Mouse (Mus musculus) lung, adult 2 months (tissue): ENCODE measurements around the gene Meis2.

Source experiments
- CTCF ChIP-seq: fragments of 200-500 bp; IDR thresholded peaks from 2 replicates; pipeline ENCODE4 v1.5.1; 2011; ENCODE audit warnings: mild to moderate bottlenecking, low read length, control low read depth; ENCODE audit not compliant: insufficient read depth
- POLR2A ChIP-seq: fragments of 200-500 bp; IDR thresholded peaks from 2 replicates; pipeline ENCODE4 v1.6.1; 2011; ENCODE audit warnings: low read depth, mild to moderate bottlenecking, control low read depth, low read length, borderline replicate concordance; ENCODE audit errors: extremely low read depth

GRCm38 (mm10) chr2:115858246-115858645 is 207.4 kb downstream of the Meis2 start:
- no peak for TF ChIP-seq POLR2A
- TF ChIP-seq CTCF: no peak
